Mouse (Mus musculus) hindbrain, embryonic 13.5 days (tissue): ENCODE data around the gene Hspbap1. TPM values are rescaled to one million over a fixed set of nuclear protein-coding genes. Genes with fewer than 3 reads are reported as not detected.

Experiments used
- ATAC-seq: fragments of 200-750 bp; cut with Nextera tagmentation; 2 replicates; pipeline ENCODE4 v1.8.0; 2017; ENCODE audit warnings: moderate TSS enrichment; ENCODE audit not compliant: low FRiP score
- H3K27ac ChIP-seq: fragments of 300-500 bp; sonication (generic); 2 replicates; pipeline ENCODE4 v1.5.1; 2015; ENCODE audit warnings: inconsistent platforms, mild to moderate bottlenecking, moderate library complexity
- H3K27me3 ChIP-seq: fragments of 300-500 bp; sonication (generic); 2 replicates; pipeline ENCODE4 v1.6.1; 2015; ENCODE audit warnings: mild to moderate bottlenecking, inconsistent platforms
- H3K36me3 ChIP-seq: fragments of 300-500 bp; sonication (generic); 2 replicates; pipeline ENCODE4 v1.6.1; 2015; ENCODE audit warnings: mild to moderate bottlenecking, inconsistent platforms
- H3K4me1 ChIP-seq: fragments of 300-500 bp; sonication (generic); replicated peaks from 2 replicates; pipeline ENCODE4 v1.6.1; 2015; ENCODE audit warnings: inconsistent platforms
- H3K4me2 ChIP-seq: fragments of 300-500 bp; sonication (generic); 2 replicates; pipeline ENCODE4 v1.6.1; 2015; ENCODE audit warnings: inconsistent platforms, mild to moderate bottlenecking, moderate library complexity
- H3K4me3 ChIP-seq: fragments of 300-500 bp; sonication (generic); 2 replicates; pipeline ENCODE4 v1.5.1; 2015; ENCODE audit warnings: mild to moderate bottlenecking, inconsistent platforms
- H3K9ac ChIP-seq: fragments of 300-500 bp; sonication (generic); 2 replicates; pipeline ENCODE4 v1.6.1; 2015; ENCODE audit warnings: mild to moderate bottlenecking, inconsistent platforms
- H3K9me3 ChIP-seq: fragments of 300-500 bp; sonication (generic); 2 replicates; pipeline ENCODE4 v1.6.1; 2016; ENCODE audit warnings: inconsistent platforms
- WGBS: fragments of 180-500 bp; shearing (Covaris S2); methylation state at CpG from one replicate; pipeline ENCODE4 v1.1.7; 2015; 5-methylcytosine and 5-hydroxymethylcytosine counted together
- polyA plus RNA-seq: library from polyadenylated mRNA; unstranded; fragments of >200 nt; fragmentation: Nextera tagmentation; extraction: Ambion mirVana; gene quantifications from 2 replicates; pipeline ENCODE4 v1.2.1, GENCODE M21; 2015

The Hspbap1 gene
- 18.6 and 18.8 TPM in 2 replicates for polyA plus RNA-seq

- peak within 1 kb of the TSS; percentile 79 for H3K4me3 ChIP-seq
- peaks cover 34% of the 10 kb centered on the region for H3K4me1 ChIP-seq
- H3K27ac ChIP-seq, result peak within 1 kb of the TSS; percentile 85
- ATAC-seq, result peak; percentile 82
- peak within 1 kb of the TSS; percentile 95 for H3K9ac ChIP-seq
- peak within 1 kb of the TSS; percentile 89 for H3K4me2 ChIP-seq
- whole genome bisulfite sequencing, result under 1% methylated on average over 51 of the region's 51 CpGs
- H3K9me3 ChIP-seq, result no peaks in the 10 kb centered on the region
- H3K36me3 ChIP-seq, result peaks cover 5% of the 10 kb centered on the region; the same call in 1 of the 2 replicates
- no peaks in the 10 kb centered on the region for H3K27me3 ChIP-seq
These were observed at the start of gene Hspbap1 for GRCm38 (mm10) chr16:35769878-35770657. TSS of gene Hspbap1 (plus strand) at chr16:35770375.

GRCm38 (mm10) chr16:35724561-35724960 lies 45.6 kb upstream of the Hspbap1 start:
- Histone ChIP-seq H3K27me3 (no peaks in the 10 kb centered on the region), H3K4me1 (peaks cover 3% of the 10 kb centered on the region; the same call in 1 of the 2 replicates), H3K4me3 (no peak overlapping the region), H3K9ac (no peak overlapping the region), H3K27ac (no peak overlapping the region), H3K9me3 (no peaks in the 10 kb centered on the region), H3K36me3 (peaks cover 29% of the 10 kb centered on the region), H3K4me2 (no peak overlapping the region)
- ATAC-seq, result no peak
- WGBS, result 77% methylated on average over 6 of the region's 6 CpGs

GRCm38 (mm10) chr16:35726601-35727000 lies 43.6 kb upstream of the Hspbap1 start:
- no peaks in the 10 kb centered on the region for H3K9me3 ChIP-seq
- H3K9ac ChIP-seq, result no peak overlapping the region
- H3K4me3 ChIP-seq, result no peak overlapping the region
- H3K36me3 ChIP-seq, result peaks cover 32% of the 10 kb centered on the region
- H3K4me1 ChIP-seq, result peaks cover 3% of the 10 kb centered on the region; the same call in 1 of the 2 replicates
- WGBS, result 83% methylated on average over 2 of the region's 2 CpGs
- no peak for ATAC-seq
- no peak overlapping the region for H3K27ac ChIP-seq
- H3K27me3 ChIP-seq, result no peaks in the 10 kb centered on the region
- no peak overlapping the region for H3K4me2 ChIP-seq

- no peak overlapping the region for H3K4me2 ChIP-seq
- ATAC-seq, result peak; percentile 89
- no peak overlapping the region for H3K4me3 ChIP-seq
- peak overlapping the region; percentile 8 for H3K27ac ChIP-seq
- no peak overlapping the region for H3K9ac ChIP-seq
- H3K9me3 ChIP-seq, result no peaks in the 10 kb centered on the region
- peaks cover 9% of the 10 kb centered on the region; the same call in 1 of the 2 replicates for H3K4me1 ChIP-seq
- H3K27me3 ChIP-seq, result no peaks in the 10 kb centered on the region
- 23% methylated on average over 8 of the region's 8 CpGs for WGBS
- peaks cover 30% of the 10 kb centered on the region for H3K36me3 ChIP-seq
These were observed 40.9 kb upstream of the Hspbap1 start for GRCm38 (mm10) chr16:35729151-35729738.

GRCm38 (mm10) chr16:35732096-35732495 lies 38.1 kb upstream of the Hspbap1 start:
- WGBS, result 68% methylated on average over 7 of the region's 7 CpGs
- peaks cover 28% of the 10 kb centered on the region; the same call in 1 of the 2 replicates for H3K36me3 ChIP-seq
- H3K4me2 ChIP-seq, result no peak overlapping the region

GRCm38 (mm10) chr16:35734038-35734437 lies 36.1 kb upstream of the Hspbap1 start:
- no peak for ATAC-seq
- no peak overlapping the region for H3K4me2 ChIP-seq
- H3K4me1 ChIP-seq, result peaks cover 19% of the 10 kb centered on the region
- H3K9me3 ChIP-seq, result no peaks in the 10 kb centered on the region
- H3K27ac ChIP-seq, result no peak overlapping the region
- peaks cover 17% of the 10 kb centered on the region; the same call in 1 of the 2 replicates for H3K36me3 ChIP-seq
- no peaks in the 10 kb centered on the region for H3K27me3 ChIP-seq
- H3K9ac ChIP-seq, result no peak overlapping the region
- no peak overlapping the region for H3K4me3 ChIP-seq
- 16% methylated on average over 6 of the region's 6 CpGs for WGBS

More at GRCm38 (mm10) chr16:35732096-35732495, 38.1 kb upstream of the Hspbap1 start:
- Histone ChIP-seq H3K27me3 (no peaks in the 10 kb centered on the region), H3K4me3 (no peak overlapping the region), H3K27ac (no peak overlapping the region), H3K9me3 (no peaks in the 10 kb centered on the region), H3K9ac (no peak overlapping the region), H3K4me1 (peaks cover 9% of the 10 kb centered on the region; the same call in 1 of the 2 replicates)
- no peak for ATAC-seq

GRCm38 (mm10) chr16:35738096-35738767 lies 31.9 kb upstream of the Hspbap1 start:
- no peaks in the 10 kb centered on the region for H3K9me3 ChIP-seq
- no peak for ATAC-seq
- 59% methylated on average over 7 of the region's 7 CpGs for WGBS

GRCm38 (mm10) chr16:35739548-35739947 lies 30.6 kb upstream of the Hspbap1 start:
- 78% methylated on average over 1 of the region's 1 CpGs for WGBS
- Histone ChIP-seq H3K4me2 (no peak overlapping the region), H3K27ac (no peak overlapping the region), H3K27me3 (no peaks in the 10 kb centered on the region), H3K9ac (no peak overlapping the region), H3K9me3 (no peaks in the 10 kb centered on the region), H3K4me1 (peaks cover 13% of the 10 kb centered on the region), H3K36me3 (0 out of 2 replicates have a peak, but pooled peaks cover 3% of the 10 kb centered on the region), H3K4me3 (no peak overlapping the region)
- ATAC-seq, result no peak

More at GRCm38 (mm10) chr16:35738096-35738767, 31.9 kb upstream of the Hspbap1 start:
- peaks cover 13% of the 10 kb centered on the region for H3K4me1 ChIP-seq
- no peak overlapping the region for H3K4me2 ChIP-seq
- H3K4me3 ChIP-seq, result no peak overlapping the region
- H3K27me3 ChIP-seq, result no peaks in the 10 kb centered on the region
- 0 out of 2 replicates have a peak overlapping the region, but pooled peaks have one; percentile 19 for H3K27ac ChIP-seq
- H3K36me3 ChIP-seq, result 0 out of 2 replicates have a peak, but pooled peaks cover 3% of the 10 kb centered on the region
- no peak overlapping the region for H3K9ac ChIP-seq

GRCm38 (mm10) chr16:35740357-35740756 lies 29.8 kb upstream of the Hspbap1 start:
- no peak overlapping the region for H3K4me2 ChIP-seq
- no peak overlapping the region for H3K4me3 ChIP-seq
- whole genome bisulfite sequencing, result 82% methylated on average over 12 of the region's 12 CpGs
- ATAC-seq, result no peak
- H3K27me3 ChIP-seq, result no peaks in the 10 kb centered on the region
- H3K4me1 ChIP-seq, result peaks cover 13% of the 10 kb centered on the region
- H3K36me3 ChIP-seq, result no peaks in the 10 kb centered on the region
- no peak overlapping the region for H3K9ac ChIP-seq
- no peaks in the 10 kb centered on the region for H3K9me3 ChIP-seq
- no peak overlapping the region for H3K27ac ChIP-seq

GRCm38 (mm10) chr16:35740943-35741342 lies 29.2 kb upstream of the Hspbap1 start:
- H3K4me3 ChIP-seq, result no peak overlapping the region
- no peaks in the 10 kb centered on the region for H3K27me3 ChIP-seq
- H3K36me3 ChIP-seq, result no peaks in the 10 kb centered on the region
- no peak overlapping the region for H3K4me2 ChIP-seq
- no peaks in the 10 kb centered on the region for H3K9me3 ChIP-seq
- peaks cover 13% of the 10 kb centered on the region for H3K4me1 ChIP-seq
- WGBS, result 83% methylated on average over 6 of the region's 6 CpGs
- ATAC-seq, result no peak
- no peak overlapping the region for H3K27ac ChIP-seq
- H3K9ac ChIP-seq, result no peak overlapping the region

GRCm38 (mm10) chr16:35741621-35742020 lies 28.6 kb upstream of the Hspbap1 start:
- H3K9ac ChIP-seq, result no peak overlapping the region

More at GRCm38 (mm10) chr16:35741621-35742020, 28.6 kb upstream of the Hspbap1 start:
- Histone ChIP-seq H3K4me2 (no peak overlapping the region), H3K4me1 (peaks cover 13% of the 10 kb centered on the region), H3K36me3 (no peaks in the 10 kb centered on the region; the same call in 1 of the 2 replicates), H3K27ac (no peak overlapping the region), H3K9me3 (no peaks in the 10 kb centered on the region), H3K27me3 (no peaks in the 10 kb centered on the region), H3K4me3 (no peak overlapping the region)
- ATAC-seq, result no peak
- WGBS, result 96% methylated on average over 5 of the region's 5 CpGs
